Mouse (Mus musculus) cortical plate, adult 2 months (tissue): ENCODE measurements around the gene Cadps2.

ENCODE experiments used
- CTCF ChIP-seq: fragments of 200-500 bp; IDR thresholded peaks from 2 replicates; pipeline ENCODE4 v1.5.1; 2011; ENCODE audit warnings: mild to moderate bottlenecking, control low read depth, low read length; ENCODE audit not compliant: insufficient read depth; ENCODE audit errors: extremely low read depth
- POLR2A ChIP-seq: fragments of 200-500 bp; IDR thresholded peaks from 2 replicates; pipeline ENCODE4 v1.6.1; 2011; ENCODE audit warnings: mild to moderate bottlenecking, low read length, control low read depth; ENCODE audit not compliant: insufficient read depth; ENCODE audit errors: extremely low read depth

DNA sequence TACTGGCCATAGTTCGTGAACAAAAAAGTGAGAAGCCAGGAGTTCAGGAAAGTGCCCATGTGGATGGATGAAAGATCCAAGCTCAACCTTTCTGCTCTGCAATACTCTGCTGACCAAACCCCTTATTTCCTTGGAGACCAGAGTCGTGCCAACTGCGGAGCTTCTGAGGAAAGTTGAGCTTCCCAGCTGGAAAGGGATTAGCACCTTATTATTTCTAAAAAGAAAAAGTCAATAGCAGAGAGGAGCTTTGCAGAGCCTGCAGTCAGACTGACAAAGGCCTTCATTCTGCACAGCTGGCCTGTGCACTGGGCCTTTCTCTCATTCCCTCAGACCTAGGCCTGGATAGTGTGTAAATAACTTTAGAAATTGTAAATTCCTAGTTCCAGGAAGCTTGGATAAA, 106.5 kb downstream of the Cadps2 start:
- no peak for TF ChIP-seq POLR2A
- no peak for TF ChIP-seq CTCF
